Mouse (Mus musculus): ENCODE results near the gene Gm15293.
"Not testable (repeated sequence)": the region's sequence is repeated elsewhere in the genome, so short reads cannot be mapped to it uniquely, and the experiment has no call there.

Gene Gm15293

DNA sequence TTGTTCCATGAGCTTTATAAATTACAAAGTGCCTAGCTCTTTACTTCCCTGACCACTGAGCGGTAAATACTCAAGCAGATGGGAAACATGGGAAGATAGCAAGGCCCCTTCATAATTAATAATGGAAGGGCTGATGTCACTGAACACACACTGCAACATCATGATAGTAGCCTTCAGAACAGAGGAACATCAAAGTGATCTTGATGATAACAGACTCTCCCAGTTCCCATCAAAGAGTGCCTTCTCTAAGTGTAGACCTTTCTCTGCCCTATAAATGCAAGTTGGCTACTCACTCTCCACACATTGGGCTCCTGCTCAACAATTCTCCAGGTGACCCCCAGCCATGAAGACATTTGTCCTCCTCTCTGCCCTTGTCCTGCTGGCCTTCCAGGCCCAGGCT lies at the start of gene Gm15293:
Gene Gm15293 (plus strand): TSS at position 301 of the 400 bp plus-strand sequence.
- not testable (repeated sequence) for DNase-seq

DNA sequence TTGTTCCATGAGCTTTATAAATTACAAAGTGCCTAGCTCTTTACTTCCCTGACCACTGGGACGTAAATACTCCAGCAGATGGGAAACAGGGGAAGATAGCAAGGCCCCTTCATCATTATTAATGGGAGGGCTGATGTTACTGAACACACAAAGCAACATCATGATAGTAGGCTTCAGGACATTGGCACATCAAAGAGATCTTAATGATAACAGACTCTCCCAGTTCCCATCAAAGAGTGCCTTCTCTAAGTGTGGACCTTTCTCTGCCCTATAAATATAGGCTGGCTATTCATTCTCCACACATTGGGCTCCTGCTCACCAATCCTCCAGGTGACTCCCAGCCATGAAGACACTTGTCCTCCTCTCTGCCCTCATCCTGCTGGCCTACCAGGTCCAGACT lies 39.4 kb upstream of the Gm15293 start, which contains the start of gene Defa22:
Gene Defa22 (plus strand): TSS at position 301 of the 400 bp plus-strand sequence.
- not testable (repeated sequence) for DNase-seq

DNA sequence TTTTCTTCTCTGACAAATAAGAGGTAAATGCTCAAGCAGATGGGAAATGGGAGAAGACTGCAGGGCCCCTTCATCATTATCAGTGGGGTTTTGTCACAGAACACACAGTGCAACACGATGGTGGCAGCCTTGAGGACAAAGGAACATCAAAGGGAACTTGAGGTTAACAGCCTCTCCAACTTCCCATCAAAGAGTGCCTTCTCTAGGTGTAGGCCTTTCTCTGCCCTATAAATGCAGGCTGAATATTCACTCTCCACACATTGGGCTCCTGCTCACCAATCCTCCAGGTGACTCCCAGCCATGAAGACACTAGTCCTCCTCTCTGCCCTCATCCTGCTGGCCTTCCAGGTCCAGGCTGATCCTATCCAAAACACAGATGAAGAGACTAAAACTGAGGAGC lies 10.0 kb upstream of the Gm15293 start, which contains the start of gene Defa31:
Gene Defa31 (plus strand): TSS at position 301 of the 400 bp plus-strand sequence.
- DNase-seq, result not testable (repeated sequence)

All from kidney, postnatal 36 days (tissue).